Mouse (Mus musculus) G1E (cell line): ENCODE measurements around the gene Krba1.

Experiments used
- CTCF ChIP-seq: IDR thresholded peaks from 2 replicates; pipeline ENCODE4 v1.5.1; 2012; ENCODE audit warnings: low read depth, low read length, inconsistent platforms, mixed read lengths
- GATA1 ChIP-seq: IDR thresholded peaks from 2 replicates; pipeline ENCODE4 v1.6.1; 2012; ENCODE audit warnings: borderline replicate concordance, low read length, inconsistent platforms, mixed read lengths
- GATA2 ChIP-seq: IDR thresholded peaks from 2 replicates; pipeline ENCODE4 v1.6.1; 2012; ENCODE audit warnings: low read depth, low read length, inconsistent platforms, borderline replicate concordance
- TAL1 ChIP-seq: conservative IDR thresholded peaks from 2 replicates; pipeline ENCODE4 v1.6.1; 2012; ENCODE audit warnings: low read depth, low read length, inconsistent platforms, mixed read lengths

GRCm38 (mm10) chr6:48426956-48427355 is 31.6 kb downstream of the Krba1 start:
- TF ChIP-seq CTCF = no peak
- no peak for TF ChIP-seq GATA2
- no peak for TF ChIP-seq GATA1
- no peak for TF ChIP-seq TAL1
